Mouse (Mus musculus): ENCODE measurements around the gene Nup205. TPM values are rescaled to one million over a fixed set of nuclear protein-coding genes. Genes with fewer than 3 reads are reported as not detected.
"Not testable (repeated sequence)": the region's sequence is repeated elsewhere in the genome, so short reads cannot be mapped to it uniquely, and the experiment has no call there.

Nup205 gene
- polyA plus RNA-seq, 1 experiment from 2014 or later: 42.8 TPM

GRCm38 (mm10) chr6:35177650-35178272 is 540 bp downstream of the Nup205 start:
- ATAC-seq (ENCODE audit: low FRiP score): peak; percentile 78
- Histone ChIP-seq H3K9ac (peak overlapping the region; percentile 96), H3K4me3 (peak overlapping the region; percentile 94), H3K4me2 (replicated peaks) (peak overlapping the region; percentile 90), H3K9me3 (replicated peaks) (no peaks in the 10 kb centered on the region), H3K36me3 (no peaks in the 10 kb centered on the region), H3K27ac (peak overlapping the region; percentile 98), H3K27me3 (no peaks in the 10 kb centered on the region), H3K4me1 (peaks cover 10% of the 10 kb centered on the region; the same call in 1 of the 2 replicates)
- WGBS: under 1% methylated on average over 65 of the region's 69 CpGs

- not testable (repeated sequence) for H3K36me3 ChIP-seq; H3K4me3 ChIP-seq; H3K9me3 ChIP-seq (replicated peaks); ATAC-seq (ENCODE audit: low FRiP score); H3K27me3 ChIP-seq; H3K9ac ChIP-seq; H3K4me1 ChIP-seq; H3K27ac ChIP-seq; H3K4me2 ChIP-seq (replicated peaks)
- 98% methylated on average over 3 of the region's 3 CpGs for WGBS
Observed at GRCm38 (mm10) chr6:35179299-35179698, 2.1 kb downstream of the Nup205 start.

- peaks cover 39% of the 10 kb centered on the region for H3K36me3 ChIP-seq
- WGBS: 94% methylated on average over 1 of the region's 1 CpGs
- no peak overlapping the region for H3K4me2 ChIP-seq (replicated peaks)
- H3K27me3 ChIP-seq: no peaks in the 10 kb centered on the region
- H3K4me3 ChIP-seq: no peak overlapping the region
- H3K4me1 ChIP-seq: no peaks in the 10 kb centered on the region
- no peak for ATAC-seq (ENCODE audit: low FRiP score)
- no peak overlapping the region for H3K27ac ChIP-seq
- H3K9me3 ChIP-seq (replicated peaks): no peaks in the 10 kb centered on the region
- H3K9ac ChIP-seq: no peak overlapping the region
Observed at GRCm38 (mm10) chr6:35184781-35185180, 7.6 kb downstream of the Nup205 start.

GRCm38 (mm10) chr6:35191198-35191597 is 14.0 kb downstream of the Nup205 start:
- WGBS: 96% methylated on average over 8 of the region's 8 CpGs
- no peak for ATAC-seq (ENCODE audit: low FRiP score)
- H3K27me3 ChIP-seq: no peaks in the 10 kb centered on the region
- H3K9me3 ChIP-seq (replicated peaks): no peaks in the 10 kb centered on the region
- H3K27ac ChIP-seq: no peak overlapping the region
- H3K36me3 ChIP-seq: peaks cover 71% of the 10 kb centered on the region
- no peak overlapping the region for H3K4me2 ChIP-seq (replicated peaks)
- H3K4me1 ChIP-seq: no peaks in the 10 kb centered on the region
- no peak overlapping the region for H3K4me3 ChIP-seq
- no peak overlapping the region for H3K9ac ChIP-seq

- no peak for ATAC-seq (ENCODE audit: low FRiP score)
- Histone ChIP-seq H3K27ac (no peak overlapping the region), H3K4me1 (no peaks in the 10 kb centered on the region), H3K27me3 (no peaks in the 10 kb centered on the region), H3K4me3 (no peak overlapping the region), H3K4me2 (replicated peaks) (no peak overlapping the region), H3K36me3 (peaks cover 52% of the 10 kb centered on the region), H3K9me3 (replicated peaks) (no peaks in the 10 kb centered on the region), H3K9ac (no peak overlapping the region)
- 80% methylated on average over 4 of the region's 4 CpGs for WGBS
Observed at GRCm38 (mm10) chr6:35225696-35226095, 48.5 kb downstream of the Nup205 start.

GRCm38 (mm10) chr6:35229415-35229814 is 52.2 kb downstream of the Nup205 start:
- no peaks in the 10 kb centered on the region for H3K4me1 ChIP-seq
- H3K9ac ChIP-seq: no peak overlapping the region
- H3K4me2 ChIP-seq (replicated peaks): no peak overlapping the region
- no peaks in the 10 kb centered on the region for H3K27me3 ChIP-seq
- no peak for ATAC-seq (ENCODE audit: low FRiP score)
- H3K9me3 ChIP-seq (replicated peaks): no peaks in the 10 kb centered on the region
- no peak overlapping the region for H3K4me3 ChIP-seq
- H3K36me3 ChIP-seq: peaks cover 62% of the 10 kb centered on the region
- no peak overlapping the region for H3K27ac ChIP-seq
- WGBS: 92% methylated on average over 1 of the region's 1 CpGs

- Histone ChIP-seq H3K27ac (no peak overlapping the region), H3K9ac (no peak overlapping the region), H3K36me3 (peaks cover 74% of the 10 kb centered on the region), H3K4me3 (no peak overlapping the region), H3K4me1 (no peaks in the 10 kb centered on the region), H3K4me2 (replicated peaks) (no peak overlapping the region), H3K27me3 (no peaks in the 10 kb centered on the region), H3K9me3 (replicated peaks) (no peaks in the 10 kb centered on the region)
- no peak for ATAC-seq (ENCODE audit: low FRiP score)
- 63% methylated on average over 9 of the region's 9 CpGs for WGBS
Observed at GRCm38 (mm10) chr6:35236108-35236785, 59.0 kb downstream of the Nup205 start.

- no peak overlapping the region for H3K4me2 ChIP-seq (replicated peaks)
- H3K27me3 ChIP-seq: no peaks in the 10 kb centered on the region
- no peak overlapping the region for H3K9ac ChIP-seq
- no peaks in the 10 kb centered on the region for H3K4me1 ChIP-seq
- H3K27ac ChIP-seq: no peak overlapping the region
- no peak for ATAC-seq (ENCODE audit: low FRiP score)
- H3K9me3 ChIP-seq (replicated peaks): no peaks in the 10 kb centered on the region
- peaks cover 78% of the 10 kb centered on the region for H3K36me3 ChIP-seq
- no peak overlapping the region for H3K4me3 ChIP-seq
- WGBS: 98% methylated on average over 4 of the region's 4 CpGs
Observed at GRCm38 (mm10) chr6:35243252-35243651, 66.0 kb downstream of the Nup205 start.

- Histone ChIP-seq H3K36me3 (peaks cover 71% of the 10 kb centered on the region), H3K9ac (no peak overlapping the region), H3K4me3 (no peak overlapping the region), H3K9me3 (replicated peaks) (no peaks in the 10 kb centered on the region), H3K27ac (no peak overlapping the region), H3K27me3 (no peaks in the 10 kb centered on the region), H3K4me2 (replicated peaks) (no peak overlapping the region), H3K4me1 (no peaks in the 10 kb centered on the region)
- no peak for ATAC-seq (ENCODE audit: low FRiP score)
- WGBS: 88% methylated on average over 9 of the region's 9 CpGs
Observed at GRCm38 (mm10) chr6:35243989-35244388, 66.8 kb downstream of the Nup205 start.

GRCm38 (mm10) chr6:35245086-35245485 is 67.9 kb downstream of the Nup205 start:
- no peak overlapping the region for H3K4me3 ChIP-seq
- ATAC-seq (ENCODE audit: low FRiP score): no peak
- H3K27me3 ChIP-seq: no peaks in the 10 kb centered on the region
- WGBS: 64% methylated on average over 5 of the region's 5 CpGs
- H3K9ac ChIP-seq: no peak overlapping the region
- H3K27ac ChIP-seq: no peak overlapping the region
- H3K4me1 ChIP-seq: no peaks in the 10 kb centered on the region
- no peaks in the 10 kb centered on the region for H3K9me3 ChIP-seq (replicated peaks)
- H3K36me3 ChIP-seq: peaks cover 66% of the 10 kb centered on the region
- H3K4me2 ChIP-seq (replicated peaks): no peak overlapping the region

- ATAC-seq (ENCODE audit: low FRiP score): peak; percentile 21
- peak overlapping the region; percentile 67; the same call in 1 of the 2 replicates for H3K27ac ChIP-seq
- H3K4me1 ChIP-seq: peaks cover 27% of the 10 kb centered on the region
Observed at GRCm38 (mm10) chr6:35251807-35252476, 74.7 kb downstream of the Nup205 start.

GRCm38 (mm10) chr6:35252477-35253346 is 75.5 kb downstream of the Nup205 start:
- H3K9ac ChIP-seq: peak overlapping the region; percentile 78
- ATAC-seq (ENCODE audit: low FRiP score): peak; percentile 92
- peak overlapping the region; percentile 57 for H3K4me3 ChIP-seq
- H3K27ac ChIP-seq: peak overlapping the region; percentile 67
- no peaks in the 10 kb centered on the region for H3K27me3 ChIP-seq
- H3K4me1 ChIP-seq: peaks cover 27% of the 10 kb centered on the region
- H3K4me2 ChIP-seq (replicated peaks): peak overlapping the region; percentile 60
- no peaks in the 10 kb centered on the region for H3K36me3 ChIP-seq
- under 1% methylated on average over 60 of the region's 60 CpGs for WGBS
- H3K9me3 ChIP-seq (replicated peaks): no peaks in the 10 kb centered on the region

More at GRCm38 (mm10) chr6:35251807-35252476, 74.7 kb downstream of the Nup205 start:
- no peaks in the 10 kb centered on the region for H3K9me3 ChIP-seq (replicated peaks)
- peak overlapping the region; percentile 60 for H3K4me2 ChIP-seq (replicated peaks)
- peaks cover 3% of the 10 kb centered on the region; the same call in 1 of the 2 replicates for H3K36me3 ChIP-seq
- peak overlapping the region; percentile 57 for H3K4me3 ChIP-seq
- no peaks in the 10 kb centered on the region for H3K27me3 ChIP-seq
- 59% methylated on average over 17 of the region's 17 CpGs for WGBS
- peak overlapping the region; percentile 78; the same call in 1 of the 2 replicates for H3K9ac ChIP-seq

All from hindbrain, embryonic 12.5 days (tissue).